Mouse (Mus musculus): ENCODE measurements around the gene Nudt12. TPM values are rescaled to one million over a fixed set of nuclear protein-coding genes. Genes with fewer than 3 reads are reported as not detected.

Nudt12 gene
- 8.5 and 10.2 TPM in 2 replicates for polyA plus RNA-seq (2014; fragmentation: Nextera tagmentation; extraction: Ambion mirVana)

DNA sequence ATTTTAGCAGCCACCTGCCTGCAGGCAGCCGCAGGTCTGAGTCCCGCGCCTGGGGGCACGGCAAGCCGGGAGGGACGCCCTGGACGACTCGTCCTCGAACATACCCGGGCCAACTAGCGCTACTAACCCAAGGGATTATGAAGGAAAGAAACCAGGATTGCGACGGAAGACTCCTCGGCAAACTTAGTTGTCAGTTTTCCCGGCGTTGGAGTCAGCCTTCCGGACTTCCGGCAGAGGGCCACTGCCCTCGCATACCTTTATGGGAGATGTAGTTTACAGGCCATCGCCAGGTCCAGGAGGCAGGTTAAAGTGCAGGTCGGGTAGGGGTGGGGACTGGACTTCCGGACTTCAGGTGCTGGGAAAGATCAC is at the start of gene Nudt12:
Gene Nudt12 (minus strand): TSS at position 282 of the 369 bp plus-strand sequence.
- Histone ChIP-seq H3K36me3 (ENCODE audit: control insufficient read depth, insufficient read depth, low read length) (no peaks in the 10 kb centered on the region), H3K4me3 (ENCODE audit: low read depth, low read length) (peak within 1 kb of the TSS; percentile 48), H3K4me2 (ENCODE audit: low read depth, severe bottlenecking) (peak within 1 kb of the TSS; percentile 61), H3K27me3 (ENCODE audit: control insufficient read depth, insufficient read depth, low read length) (no peaks in the 10 kb centered on the region), H3K4me1 (ENCODE audit: control insufficient read depth, insufficient read depth, low read length) (no peaks in the 10 kb centered on the region), H3K9me3 (ENCODE audit: control insufficient read depth, low read length) (no peaks in the 10 kb centered on the region), H3K9ac (ENCODE audit: low read length) (peak within 1 kb of the TSS; percentile 56), H3K27ac (replicated peaks; ENCODE audit: low read depth, low read length) (no peak within 1 kb of the TSS)
- peak; percentile 76; the same call in 1 of the 2 replicates for ATAC-seq (ENCODE audit: insufficient number of reproducible peaks, low FRiP score, low TSS enrichment, low read depth)
- peak; percentile 69 for DNase-seq (ENCODE audit: low spot score)
- under 1% methylated on average over 22 of the region's 22 CpGs for WGBS

- Histone ChIP-seq H3K4me3 (ENCODE audit: low read depth, low read length) (no peak overlapping the region), H3K9me3 (ENCODE audit: control insufficient read depth, low read length) (no peaks in the 10 kb centered on the region), H3K4me1 (ENCODE audit: control insufficient read depth, insufficient read depth, low read length) (no peaks in the 10 kb centered on the region), H3K36me3 (ENCODE audit: control insufficient read depth, insufficient read depth, low read length) (no peaks in the 10 kb centered on the region), H3K27ac (replicated peaks; ENCODE audit: low read depth, low read length) (no peak overlapping the region), H3K4me2 (ENCODE audit: low read depth, severe bottlenecking) (no peak overlapping the region), H3K27me3 (ENCODE audit: control insufficient read depth, insufficient read depth, low read length) (no peaks in the 10 kb centered on the region), H3K9ac (ENCODE audit: low read length) (no peak overlapping the region)
- no peak for ATAC-seq (ENCODE audit: insufficient number of reproducible peaks, low FRiP score, low TSS enrichment, low read depth)
- 79% methylated on average over 4 of the region's 4 CpGs for WGBS
- DNase-seq (ENCODE audit: low spot score): no peak
Observed at GRCm38 (mm10) chr17:59053306-59053705, 40.1 kb upstream of the Nudt12 start.

DNA sequence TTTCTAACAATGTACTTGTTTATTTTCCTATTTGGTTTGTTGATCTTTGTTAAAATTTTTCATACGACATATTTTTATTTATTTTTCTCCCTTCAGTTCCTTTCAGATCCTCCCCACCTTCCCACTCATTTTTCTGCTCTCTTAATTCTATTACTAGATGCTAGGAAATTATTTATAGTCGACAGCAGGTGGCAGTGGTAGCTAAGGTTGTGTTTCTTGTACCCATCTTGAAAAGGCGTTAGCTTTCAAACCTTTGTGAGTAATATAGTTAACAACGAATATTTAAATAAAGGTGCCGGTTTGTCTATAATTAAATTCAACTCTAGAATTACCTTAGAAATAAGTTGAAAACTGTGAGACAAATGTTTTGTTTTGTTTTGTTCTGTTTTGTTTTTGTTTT is 26.6 kb upstream of the Nudt12 start:
- WGBS: 51% methylated on average over 5 of the region's 5 CpGs
- no peak overlapping the region for H3K27ac ChIP-seq (replicated peaks; ENCODE audit: low read depth, low read length)
- no peak overlapping the region for H3K4me3 ChIP-seq (ENCODE audit: low read depth, low read length)
- no peaks in the 10 kb centered on the region for H3K27me3 ChIP-seq (ENCODE audit: control insufficient read depth, insufficient read depth, low read length)
- no peak for DNase-seq (ENCODE audit: low spot score)
- no peak overlapping the region for H3K4me2 ChIP-seq (ENCODE audit: low read depth, severe bottlenecking)
- H3K9ac ChIP-seq (ENCODE audit: low read length): no peak overlapping the region
- ATAC-seq (ENCODE audit: insufficient number of reproducible peaks, low FRiP score, low TSS enrichment, low read depth): no peak
- no peaks in the 10 kb centered on the region for H3K36me3 ChIP-seq (ENCODE audit: control insufficient read depth, insufficient read depth, low read length)
- H3K4me1 ChIP-seq (ENCODE audit: control insufficient read depth, insufficient read depth, low read length): no peaks in the 10 kb centered on the region
- no peaks in the 10 kb centered on the region for H3K9me3 ChIP-seq (ENCODE audit: control insufficient read depth, low read length)

- no peaks in the 10 kb centered on the region for H3K27me3 ChIP-seq (ENCODE audit: control insufficient read depth, insufficient read depth, low read length)
- H3K36me3 ChIP-seq (ENCODE audit: control insufficient read depth, insufficient read depth, low read length): no peaks in the 10 kb centered on the region
- no peak overlapping the region for H3K4me3 ChIP-seq (ENCODE audit: low read depth, low read length)
- H3K4me2 ChIP-seq (ENCODE audit: low read depth, severe bottlenecking): no peak overlapping the region
- 85% methylated on average over 3 of the region's 3 CpGs for WGBS
- no peak overlapping the region for H3K27ac ChIP-seq (replicated peaks; ENCODE audit: low read depth, low read length)
- ATAC-seq (ENCODE audit: insufficient number of reproducible peaks, low FRiP score, low TSS enrichment, low read depth): no peak
- no peak overlapping the region for H3K9ac ChIP-seq (ENCODE audit: low read length)
- H3K9me3 ChIP-seq (ENCODE audit: control insufficient read depth, low read length): no peaks in the 10 kb centered on the region
- DNase-seq (ENCODE audit: low spot score): no peak
- H3K4me1 ChIP-seq (ENCODE audit: control insufficient read depth, insufficient read depth, low read length): no peaks in the 10 kb centered on the region
Observed at GRCm38 (mm10) chr17:59033445-59033844, 20.3 kb upstream of the Nudt12 start.

- Histone ChIP-seq H3K9ac (ENCODE audit: low read length) (no peak overlapping the region), H3K4me3 (ENCODE audit: low read depth, low read length) (no peak overlapping the region), H3K27me3 (ENCODE audit: control insufficient read depth, insufficient read depth, low read length) (no peaks in the 10 kb centered on the region), H3K27ac (replicated peaks; ENCODE audit: low read depth, low read length) (no peak overlapping the region), H3K4me2 (ENCODE audit: low read depth, severe bottlenecking) (no peak overlapping the region), H3K9me3 (ENCODE audit: control insufficient read depth, low read length) (no peaks in the 10 kb centered on the region), H3K36me3 (ENCODE audit: control insufficient read depth, insufficient read depth, low read length) (no peaks in the 10 kb centered on the region), H3K4me1 (ENCODE audit: control insufficient read depth, insufficient read depth, low read length) (no peaks in the 10 kb centered on the region)
- DNase-seq (ENCODE audit: low spot score): no peak
- no peak for ATAC-seq (ENCODE audit: insufficient number of reproducible peaks, low FRiP score, low TSS enrichment, low read depth)
- WGBS: 73% methylated on average over 3 of the region's 3 CpGs
Observed at GRCm38 (mm10) chr17:59026336-59026735, 13.2 kb upstream of the Nudt12 start.

DNA sequence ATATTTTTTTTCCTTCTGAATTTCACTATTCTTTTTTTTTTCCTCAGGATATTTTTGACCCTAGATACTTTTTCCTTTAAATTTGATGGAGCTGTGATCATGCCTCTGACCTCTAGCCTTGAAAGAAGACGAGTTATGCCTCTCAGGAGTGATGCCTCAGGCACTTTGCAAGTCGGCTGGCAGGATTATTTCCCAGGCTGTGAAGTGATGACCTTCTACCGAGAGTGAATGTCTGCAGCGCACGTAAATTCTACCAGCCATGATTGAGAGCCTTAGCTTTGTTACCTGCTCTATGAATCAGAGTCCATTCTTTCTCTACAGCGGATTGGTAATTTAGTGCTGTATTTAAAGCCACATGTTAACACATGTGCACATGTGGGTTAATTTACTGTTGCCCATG is 11.3 kb upstream of the Nudt12 start:
- Histone ChIP-seq H3K9ac (ENCODE audit: low read length) (no peak overlapping the region), H3K36me3 (ENCODE audit: control insufficient read depth, insufficient read depth, low read length) (no peaks in the 10 kb centered on the region), H3K27me3 (ENCODE audit: control insufficient read depth, insufficient read depth, low read length) (no peaks in the 10 kb centered on the region), H3K4me2 (ENCODE audit: low read depth, severe bottlenecking) (no peak overlapping the region), H3K27ac (replicated peaks; ENCODE audit: low read depth, low read length) (no peak overlapping the region), H3K9me3 (ENCODE audit: control insufficient read depth, low read length) (no peaks in the 10 kb centered on the region), H3K4me1 (ENCODE audit: control insufficient read depth, insufficient read depth, low read length) (no peaks in the 10 kb centered on the region), H3K4me3 (ENCODE audit: low read depth, low read length) (no peak overlapping the region)
- DNase-seq (ENCODE audit: low spot score) (no peak), ATAC-seq (ENCODE audit: insufficient number of reproducible peaks, low FRiP score, low TSS enrichment, low read depth) (no peak)
- 20% methylated on average over 6 of the region's 6 CpGs for WGBS

GRCm38 (mm10) chr17:59023971-59024370 is 10.8 kb upstream of the Nudt12 start:
- Histone ChIP-seq H3K27me3 (ENCODE audit: control insufficient read depth, insufficient read depth, low read length) (no peaks in the 10 kb centered on the region), H3K9ac (ENCODE audit: low read length) (no peak overlapping the region), H3K27ac (replicated peaks; ENCODE audit: low read depth, low read length) (no peak overlapping the region), H3K4me3 (ENCODE audit: low read depth, low read length) (no peak overlapping the region), H3K4me1 (ENCODE audit: control insufficient read depth, insufficient read depth, low read length) (no peaks in the 10 kb centered on the region), H3K36me3 (ENCODE audit: control insufficient read depth, insufficient read depth, low read length) (no peaks in the 10 kb centered on the region), H3K4me2 (ENCODE audit: low read depth, severe bottlenecking) (no peak overlapping the region), H3K9me3 (ENCODE audit: control insufficient read depth, low read length) (no peaks in the 10 kb centered on the region)
- DNase-seq (ENCODE audit: low spot score): no peak
- no peak for ATAC-seq (ENCODE audit: insufficient number of reproducible peaks, low FRiP score, low TSS enrichment, low read depth)
- WGBS: 61% methylated on average over 5 of the region's 5 CpGs

DNA sequence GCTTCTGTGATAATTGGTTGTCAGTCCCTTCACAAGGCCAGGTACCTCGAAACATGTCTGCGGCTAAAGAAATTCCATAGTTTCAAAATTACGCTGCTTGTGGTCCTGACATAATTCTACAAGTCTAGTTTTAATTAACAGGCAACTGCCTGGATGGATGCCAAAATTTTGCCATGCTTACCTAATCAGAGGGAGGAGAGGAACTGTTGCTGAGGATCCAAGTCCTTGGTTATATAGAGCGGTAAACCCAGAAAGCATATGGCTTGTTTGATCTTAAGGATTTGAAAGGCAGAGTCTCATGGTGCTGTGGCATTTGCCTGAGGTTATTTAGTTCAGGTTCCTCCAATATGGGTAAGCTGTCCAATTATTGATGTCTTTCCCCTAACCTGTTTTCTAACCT is 5.5 kb upstream of the Nudt12 start:
- WGBS: 79% methylated on average over 4 of the region's 4 CpGs
- ATAC-seq (ENCODE audit: insufficient number of reproducible peaks, low FRiP score, low TSS enrichment, low read depth) (no peak), DNase-seq (ENCODE audit: low spot score) (no peak)
- no peaks in the 10 kb centered on the region for H3K4me1 ChIP-seq (ENCODE audit: control insufficient read depth, insufficient read depth, low read length)
- H3K9me3 ChIP-seq (ENCODE audit: control insufficient read depth, low read length): no peaks in the 10 kb centered on the region
- no peaks in the 10 kb centered on the region for H3K27me3 ChIP-seq (ENCODE audit: control insufficient read depth, insufficient read depth, low read length)
- H3K27ac ChIP-seq (replicated peaks; ENCODE audit: low read depth, low read length): no peak overlapping the region
- H3K4me3 ChIP-seq (ENCODE audit: low read depth, low read length): no peak overlapping the region
- no peak overlapping the region for H3K9ac ChIP-seq (ENCODE audit: low read length)
- no peaks in the 10 kb centered on the region for H3K36me3 ChIP-seq (ENCODE audit: control insufficient read depth, insufficient read depth, low read length)
- no peak overlapping the region for H3K4me2 ChIP-seq (ENCODE audit: low read depth, severe bottlenecking)

DNA sequence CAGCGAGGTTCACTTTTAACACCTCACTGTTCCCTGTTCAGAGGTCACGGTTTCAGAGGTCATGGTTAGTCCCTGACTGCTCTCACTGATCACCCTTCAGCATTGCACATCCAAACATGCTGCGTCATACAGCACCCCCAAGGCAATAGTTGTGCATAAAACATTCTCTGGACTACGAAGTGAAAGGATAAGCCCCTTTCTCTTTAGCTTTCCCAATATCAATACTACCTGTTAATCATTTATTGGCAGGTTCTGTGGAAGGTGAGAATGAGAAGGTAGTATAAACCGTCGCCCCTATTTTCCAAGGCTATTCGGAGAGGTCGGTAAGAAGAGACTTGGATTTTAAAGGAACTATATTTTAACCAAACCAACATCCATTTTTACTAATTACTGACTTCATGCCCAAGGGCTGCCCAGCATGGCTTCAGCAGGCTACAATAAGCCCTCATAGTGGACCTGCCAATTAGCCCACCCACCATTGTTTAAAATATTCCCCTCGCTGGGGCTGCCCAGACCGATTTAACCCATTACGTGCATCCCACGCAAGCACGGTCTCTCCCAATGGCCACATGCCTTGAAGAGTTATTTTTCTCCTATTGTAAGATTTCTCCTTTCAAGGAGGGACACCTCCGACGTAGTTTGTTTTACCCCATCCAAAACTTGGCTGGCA is 616 bp downstream of the Nudt12 start:
- WGBS: 16% methylated on average over 15 of the region's 15 CpGs
- Histone ChIP-seq H3K4me3 (ENCODE audit: low read depth, low read length) (peak overlapping the region; percentile 48), H3K9ac (ENCODE audit: low read length) (peak overlapping the region; percentile 56), H3K4me1 (ENCODE audit: control insufficient read depth, insufficient read depth, low read length) (no peaks in the 10 kb centered on the region), H3K4me2 (ENCODE audit: low read depth, severe bottlenecking) (peak overlapping the region; percentile 61), H3K9me3 (ENCODE audit: control insufficient read depth, low read length) (no peaks in the 10 kb centered on the region), H3K27me3 (ENCODE audit: control insufficient read depth, insufficient read depth, low read length) (no peaks in the 10 kb centered on the region), H3K36me3 (ENCODE audit: control insufficient read depth, insufficient read depth, low read length) (no peaks in the 10 kb centered on the region), H3K27ac (replicated peaks; ENCODE audit: low read depth, low read length) (no peak overlapping the region)
- DNase-seq (ENCODE audit: low spot score) (no peak), ATAC-seq (ENCODE audit: insufficient number of reproducible peaks, low FRiP score, low TSS enrichment, low read depth) (peak; percentile 74)

Measured in limb, embryonic 11.5 days (tissue).